ENCODE assay signal across 8 mouse cellular contexts in the genomic region with DNA sequence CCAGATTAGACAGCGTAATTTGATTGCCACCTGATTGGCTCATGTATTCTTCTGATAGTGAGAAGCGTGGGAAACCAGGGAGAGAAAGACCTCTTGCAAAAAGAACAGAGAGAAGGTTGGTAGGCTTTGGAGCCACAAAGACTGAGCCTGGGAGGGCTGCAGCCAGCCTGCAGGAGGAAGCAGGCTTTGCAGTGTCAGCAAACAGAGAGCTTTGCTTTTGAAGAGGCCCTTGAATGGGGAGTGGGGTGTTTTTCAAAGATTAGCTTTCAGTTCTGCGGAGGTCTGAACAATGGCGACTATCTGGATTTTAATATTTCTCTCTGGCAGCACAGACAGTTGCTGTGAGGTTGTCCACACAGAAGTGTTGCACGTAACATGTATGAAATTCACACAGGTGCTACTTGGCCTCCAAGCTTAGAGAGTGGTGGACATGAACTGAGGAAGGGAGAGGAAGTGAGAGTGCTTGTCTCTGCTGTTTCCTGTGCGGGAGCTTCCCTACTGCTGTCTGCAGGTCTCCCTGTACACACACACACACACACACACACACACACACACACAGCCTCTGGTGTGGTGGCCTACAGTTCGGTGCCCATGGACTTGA.
DNase-seq lines count a peak whose midpoint lies in the region; ATAC-seq and TF ChIP-seq lines count a peak whose summit lies in the region.

No protein-coding gene starts in this region.

- TF ChIP-seq CTCF in lung, postnatal 0 days (IDR thresholded peaks at IDR 0.05), result peak; percentile 7; the same call in 1 of the 2 replicates

- H3K9me3 ChIP-seq in lung, postnatal 0 days (ENCODE audit: low read length), result no peaks in the 10 kb centered on the region
- no peaks in the 10 kb centered on the region for H3K9me3 ChIP-seq in neural tube, embryonic 15.5 days (replicated peaks)

- H3K9ac ChIP-seq in lung, postnatal 0 days (replicated peaks; ENCODE audit: low read depth), result no peak overlapping the region
- H3K9ac ChIP-seq in neural tube, embryonic 15.5 days (replicated peaks), result no peak overlapping the region

- no peak for ATAC-seq in CD4-positive, CD25-positive, alpha-beta regulatory T cell, adult 4 months
- peak; percentile 72 for ATAC-seq in lung, postnatal 0 days
- ATAC-seq in neural tube, embryonic 15.5 days (ENCODE audit: low FRiP score), result no peak

- peaks cover 5% of the 10 kb centered on the region for H3K36me3 ChIP-seq in lung, postnatal 0 days (ENCODE audit: insufficient read depth, low read length)
- no peaks in the 10 kb centered on the region for H3K36me3 ChIP-seq in neural tube, embryonic 15.5 days

- 53% methylated on average over 7 of the region's 7 CpGs for WGBS in lung, postnatal 0 days
- 80% methylated on average over 7 of the region's 7 CpGs for WGBS in neural tube, embryonic 15.5 days

- no peak overlapping the region for H3K4me3 ChIP-seq in lung, postnatal 0 days (ENCODE audit: low read depth, low read length)
- no peak overlapping the region for H3K4me3 ChIP-seq in neural tube, embryonic 15.5 days (replicated peaks)

- peak; percentile 28 for DNase-seq in CD4-positive, CD25-positive, alpha-beta regulatory T cell, adult 2 months (ENCODE audit: low read depth, low spot score)
- DNase-seq in spleen, postnatal 36 days (ENCODE audit: low spot score in 2 of 2), result peak; percentile 4 to 24
- DNase-seq in spleen, postnatal 14 days (ENCODE audit: low spot score in 2 of 2), result no peak
- peak; percentile 73 for DNase-seq in lung, postnatal 0 days (ENCODE audit: low spot score)
- peak; percentile 57 for DNase-seq in thymus, postnatal 4 days
- DNase-seq in kidney, postnatal 14 days, result no peak

- no peak overlapping the region for H3K4me2 ChIP-seq in lung, postnatal 0 days (replicated peaks; ENCODE audit: low read depth, low read length)
- H3K4me2 ChIP-seq in neural tube, embryonic 15.5 days, result no peak overlapping the region

- TF ChIP-seq EP300 in lung, postnatal 0 days (IDR thresholded peaks at IDR 0.05), result no peak

- peak overlapping the region; percentile 68 for H3K27ac ChIP-seq in lung, postnatal 0 days (ENCODE audit: low read length)
- no peak overlapping the region for H3K27ac ChIP-seq in neural tube, embryonic 15.5 days (replicated peaks)

- no peaks in the 10 kb centered on the region for H3K27me3 ChIP-seq in lung, postnatal 0 days (replicated peaks; ENCODE audit: insufficient read depth, low read length)
- H3K27me3 ChIP-seq in neural tube, embryonic 15.5 days (replicated peaks), result no peaks in the 10 kb centered on the region

- no peaks in the 10 kb centered on the region for H3K4me1 ChIP-seq in lung, postnatal 0 days (ENCODE audit: insufficient read depth, low read depth, low read length)
- H3K4me1 ChIP-seq in neural tube, embryonic 15.5 days, result no peaks in the 10 kb centered on the region

Comparison
In these comparisons a context has a peak if more than half of its experiments do, and no peak if none do; other contexts are left out.
1. DNase-seq: peak in CD4-positive, CD25-positive, alpha-beta regulatory T cell, adult 2 months (single experiment), spleen, postnatal 36 days (2 of 2), lung, postnatal 0 days (single experiment) and thymus, postnatal 4 days (single experiment); none in spleen, postnatal 14 days (0 of 2) and kidney, postnatal 14 days (single experiment).